Mouse (Mus musculus) adrenal gland, postnatal 25 days (tissue): ENCODE measurements around the gene Gm11115. TPM values are rescaled to one million over a fixed set of nuclear protein-coding genes. Genes with fewer than 3 reads are reported as not detected.

Experiments
- DNase-seq: peaks from one replicate; pipeline ENCODE4 v3.0.0; 2021; ENCODE audit warnings: mixed read lengths
- long read RNA-seq: library from polyadenylated mRNA; stranded (forward); transcript quantifications from one replicate; pipeline ENCODE4 v2.0.0, GENCODE M21; 2021
- total RNA-seq: library from RNA; stranded (reverse); gene quantifications from 2 replicates; pipeline ENCODE4 v1.2.3, GENCODE M21; 2021

Gm11115 gene
- total RNA-seq, result not detected in 2 replicates
- long read RNA-seq, result 0 reads

GRCm38 (mm10) chr5:88153999-88154398 is at the start of gene Gm11115:
Gene Gm11115 (minus strand): TSS chr5:88154099.
- DNase-seq, result no peak

- DNase-seq, result no peak
Observed at GRCm38 (mm10) chr5:88111430-88111829, 42.5 kb downstream of the Gm11115 start, which contains the start of gene Gm11116. Gene Gm11116 (minus strand): TSS chr5:88111530.

Other genes starting within 250 kb of the Gm11115 start
- not detected in 2 replicates for gene Csn3, start 228.5 kb downstream of the Gm11115 start, total RNA-seq
- not detected in 2 replicates for gene 2310003L06Rik, start 184.6 kb downstream of the Gm11115 start, total RNA-seq
- not detected in 2 replicates for gene Gm28434, start 184.6 kb downstream of the Gm11115 start, total RNA-seq
- gene Cabs1, start 174.7 kb downstream of the Gm11115 start, total RNA-seq, result not detected in 2 replicates
- not detected in 2 replicates for gene Smr3a, start 151.6 kb downstream of the Gm11115 start, total RNA-seq
- not detected in 2 replicates for gene Smr2, start 67.5 kb downstream of the Gm11115 start, total RNA-seq
- gene Gm11116, start 42.6 kb downstream of the Gm11115 start, total RNA-seq, result not detected in 2 replicates
- not detected in 2 replicates for gene Gm7714, start 114.8 kb upstream of the Gm11115 start, total RNA-seq
- gene Prol1, start 163.2 kb upstream of the Gm11115 start, total RNA-seq, result not detected in 2 replicates
- not detected in 2 replicates for gene Amtn, start 222.0 kb upstream of the Gm11115 start, total RNA-seq